Mouse (Mus musculus) heart, embryonic 10.5 days (tissue): ENCODE results near the gene Keap1. TPM values are rescaled to one million over a fixed set of nuclear protein-coding genes. Genes with fewer than 3 reads are reported as not detected.

Experiments
- DNase-seq: peaks from one replicate; pipeline ENCODE4 v3.0.0-alpha.2; 2017; ENCODE audit warnings: low spot score
- H3K27ac ChIP-seq: fragments of 300-500 bp; sonication (generic); 2 replicates; pipeline ENCODE4 v1.5.1; 2016; ENCODE audit warnings: mild to moderate bottlenecking
- H3K27me3 ChIP-seq: fragments of 300-500 bp; sonication (generic); 2 replicates; pipeline ENCODE4 v1.6.1; 2016; ENCODE audit warnings: mild to moderate bottlenecking; ENCODE audit not compliant: poor library complexity, insufficient read depth, severe bottlenecking
- H3K36me3 ChIP-seq: fragments of 300-500 bp; sonication (generic); 2 replicates; pipeline ENCODE4 v1.6.1; 2016; ENCODE audit warnings: mild to moderate bottlenecking, moderate library complexity
- H3K4me1 ChIP-seq: fragments of 300-500 bp; sonication (generic); 2 replicates; pipeline ENCODE4 v1.6.1; 2016; ENCODE audit warnings: mild to moderate bottlenecking
- H3K4me3 ChIP-seq: fragments of 300-500 bp; sonication (generic); 2 replicates; pipeline ENCODE4 v1.5.1; 2016; ENCODE audit warnings: mild to moderate bottlenecking, moderate library complexity
- H3K9me3 ChIP-seq: fragments of 300-500 bp; sonication (generic); 2 replicates; pipeline ENCODE4 v1.6.1; 2016; ENCODE audit warnings: mild to moderate bottlenecking, moderate library complexity
- WGBS: fragments of 180-500 bp; shearing (Covaris S2); methylation state at CpG from one replicate; pipeline ENCODE4 v1.1.7; 2016; 5-methylcytosine and 5-hydroxymethylcytosine counted together
- polyA plus RNA-seq: library from polyadenylated mRNA; unstranded; fragments of >200 nt; fragmentation: Nextera tagmentation; extraction: Ambion mirVana; gene quantifications from 2 replicates; pipeline ENCODE4 v1.2.1, GENCODE M21; 2016

Keap1 gene
- polyA plus RNA-seq, 1 experiment from 2014 or later: 52.4 TPM

DNA sequence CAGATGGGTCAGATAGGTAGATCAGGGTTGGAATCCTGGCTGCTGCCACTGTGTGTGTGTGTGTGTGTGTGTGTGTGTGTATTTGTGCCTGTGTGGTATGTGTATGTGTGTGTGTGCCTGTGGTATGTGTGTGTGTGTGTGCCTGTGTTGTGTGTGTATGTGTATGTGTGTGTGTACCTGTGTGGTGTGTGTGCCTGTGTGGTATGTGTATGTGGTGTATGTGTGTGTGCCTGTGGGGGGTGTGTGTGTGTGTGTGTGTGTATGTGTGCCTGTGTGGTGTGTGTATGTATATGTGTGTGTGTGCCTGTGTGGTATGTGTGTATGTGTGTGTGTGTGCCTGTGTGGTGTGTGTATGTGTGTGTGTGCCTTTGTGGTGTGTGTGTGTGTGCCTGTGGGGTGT lies 15.5 kb upstream of the Keap1 start:
- H3K9me3 ChIP-seq: no peaks in the 10 kb centered on the region
- H3K4me3 ChIP-seq: no peak overlapping the region
- H3K36me3 ChIP-seq: no peaks in the 10 kb centered on the region
- no peak for DNase-seq
- H3K27me3 ChIP-seq: peaks cover 33% of the 10 kb centered on the region
- H3K4me1 ChIP-seq: peaks cover 12% of the 10 kb centered on the region
- H3K27ac ChIP-seq: no peak overlapping the region

DNA sequence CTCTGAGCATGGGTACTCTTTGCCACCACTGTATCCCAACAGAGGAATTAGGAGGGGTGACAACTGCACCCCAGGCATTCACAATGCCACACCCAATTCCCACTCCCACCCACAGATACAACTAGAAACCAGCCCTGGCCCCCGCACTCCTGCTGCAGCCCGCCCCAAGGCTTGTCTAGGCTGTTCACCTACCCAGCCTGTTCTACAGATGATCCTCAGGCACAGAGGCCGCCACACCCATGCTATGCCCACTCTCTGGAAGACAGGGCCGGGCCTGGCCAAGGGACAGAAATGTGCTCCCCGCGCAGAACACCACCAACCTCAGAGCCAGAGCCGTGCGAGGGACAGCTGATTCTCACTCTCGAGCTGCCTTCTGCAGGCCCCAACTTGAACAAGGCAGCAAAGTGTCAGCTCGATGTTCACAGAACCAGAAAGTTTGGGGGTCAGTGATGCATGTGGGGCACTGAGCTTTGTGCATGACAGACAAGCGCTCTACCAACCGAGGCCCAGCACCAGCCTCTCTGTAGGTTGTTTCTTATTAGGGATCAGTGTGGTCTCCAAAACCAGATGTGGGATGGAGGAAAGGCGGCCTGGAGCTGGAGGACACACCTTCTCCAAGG lies 12.1 kb upstream of the Keap1 start:
- Histone ChIP-seq H3K36me3 (no peaks in the 10 kb centered on the region), H3K9me3 (no peaks in the 10 kb centered on the region), H3K4me1 (peaks cover 24% of the 10 kb centered on the region), H3K27ac (no peak overlapping the region), H3K27me3 (peaks cover 64% of the 10 kb centered on the region), H3K4me3 (no peak overlapping the region)
- 44% methylated on average over 13 of the region's 13 CpGs for WGBS
- DNase-seq: no peak

DNA sequence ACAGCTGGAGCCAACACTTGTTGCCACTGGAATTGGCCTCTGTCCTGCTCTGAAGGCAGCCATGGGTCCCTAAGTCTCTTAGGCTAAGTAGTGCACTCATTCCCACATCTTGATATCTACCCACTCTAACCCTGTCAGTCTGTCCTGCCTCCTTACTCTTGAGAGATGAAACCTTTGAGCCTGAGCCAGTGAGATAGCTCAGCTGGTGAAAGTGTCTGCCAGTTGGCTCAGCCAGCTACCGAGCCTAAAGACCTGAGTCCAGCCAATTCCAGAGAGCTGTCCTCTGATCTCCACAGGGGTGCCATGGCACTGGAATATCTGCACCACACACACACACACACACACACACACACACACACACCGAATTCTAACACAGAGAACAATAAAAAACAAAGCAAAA lies 11.3 kb upstream of the Keap1 start:
- no peak overlapping the region for H3K27ac ChIP-seq
- no peak overlapping the region for H3K4me3 ChIP-seq
- 41% methylated on average over 2 of the region's 2 CpGs for WGBS
- no peak for DNase-seq
- H3K27me3 ChIP-seq: peaks cover 71% of the 10 kb centered on the region
- no peaks in the 10 kb centered on the region for H3K36me3 ChIP-seq
- H3K4me1 ChIP-seq: peaks cover 24% of the 10 kb centered on the region
- H3K9me3 ChIP-seq: no peaks in the 10 kb centered on the region

DNA sequence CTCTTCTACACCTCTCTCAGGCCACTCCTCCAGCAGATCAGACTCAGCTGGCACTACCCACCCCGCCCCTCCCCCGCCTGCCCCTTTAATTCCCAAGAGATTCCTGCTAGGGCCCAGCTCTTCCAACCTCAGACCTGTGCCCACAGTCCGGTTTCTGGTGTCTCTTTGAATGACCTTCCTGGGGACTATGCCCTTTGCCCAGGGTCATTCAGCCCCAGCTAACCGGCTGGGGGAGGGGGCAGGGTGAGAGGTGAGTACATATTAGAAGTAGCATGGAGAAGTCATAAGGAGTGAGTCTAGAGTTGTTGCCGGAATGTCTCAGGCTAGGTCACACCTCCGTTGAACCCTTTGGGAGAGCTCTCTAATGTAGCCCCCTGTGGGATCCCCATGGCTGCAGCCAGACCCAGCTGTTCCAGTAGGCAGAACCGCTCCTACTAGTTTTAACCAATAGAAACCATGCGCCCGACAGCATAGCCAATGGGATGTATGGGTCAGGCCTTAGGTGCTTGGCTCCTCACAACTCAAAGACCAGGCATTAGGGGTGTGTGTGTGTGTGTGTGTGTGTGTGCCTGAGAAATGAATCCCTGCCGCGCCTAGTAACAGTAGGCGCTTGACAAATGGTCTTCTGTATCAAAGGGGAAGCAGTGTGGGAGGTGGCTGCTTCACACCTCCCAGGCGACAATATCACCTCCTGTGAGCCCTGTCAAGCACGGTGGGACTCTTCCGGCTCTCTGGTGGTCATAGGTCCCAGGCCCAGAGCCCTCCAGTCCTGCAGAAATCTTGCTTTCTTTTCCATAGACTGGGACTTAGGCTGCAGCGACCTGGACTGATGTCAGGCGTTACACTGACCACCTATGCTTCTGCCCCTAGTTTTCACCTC lies 10.7 kb upstream of the Keap1 start:
- Histone ChIP-seq H3K27ac (no peak overlapping the region), H3K4me1 (peaks cover 28% of the 10 kb centered on the region), H3K4me3 (peak overlapping the region; percentile 27; the same call in 1 of the 2 replicates), H3K27me3 (peaks cover 77% of the 10 kb centered on the region), H3K9me3 (no peaks in the 10 kb centered on the region), H3K36me3 (no peaks in the 10 kb centered on the region)
- WGBS: 14% methylated on average over 17 of the region's 17 CpGs
- DNase-seq: no peak

DNA sequence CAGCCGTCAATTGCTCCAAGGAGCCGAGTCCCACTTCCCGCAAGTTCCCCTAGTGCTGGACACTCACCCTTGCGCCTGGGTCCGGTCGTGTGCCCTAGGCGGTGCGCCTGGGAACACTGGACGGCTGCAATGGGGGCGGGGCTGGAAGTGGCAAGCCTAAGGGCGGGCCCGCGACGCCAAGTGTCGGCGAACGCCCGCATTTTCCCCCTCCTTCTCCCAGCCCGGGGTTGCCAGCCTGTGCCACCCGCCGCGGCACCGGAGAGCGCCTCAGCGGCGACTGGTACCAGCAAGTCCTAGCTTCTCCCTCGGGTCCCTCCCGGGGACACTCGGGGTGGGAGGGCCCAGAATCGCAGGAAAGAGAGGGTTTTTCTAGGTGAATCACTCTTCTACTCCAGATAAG lies 9.2 kb upstream of the Keap1 start, which contains the start of gene S1pr5:
Gene S1pr5, minus strand, starts transcription at position 118 of the 400 bp plus-strand sequence.
- Histone ChIP-seq H3K9me3 (no peaks in the 10 kb centered on the region), H3K36me3 (no peaks in the 10 kb centered on the region), H3K27me3 (peaks cover 93% of the 10 kb centered on the region), H3K4me3 (peak within 1 kb of the TSS; percentile 56), H3K4me1 (peaks cover 41% of the 10 kb centered on the region), H3K27ac (no peak within 1 kb of the TSS)
- WGBS: 2% methylated on average over 30 of the region's 30 CpGs
- DNase-seq: no peak

DNA sequence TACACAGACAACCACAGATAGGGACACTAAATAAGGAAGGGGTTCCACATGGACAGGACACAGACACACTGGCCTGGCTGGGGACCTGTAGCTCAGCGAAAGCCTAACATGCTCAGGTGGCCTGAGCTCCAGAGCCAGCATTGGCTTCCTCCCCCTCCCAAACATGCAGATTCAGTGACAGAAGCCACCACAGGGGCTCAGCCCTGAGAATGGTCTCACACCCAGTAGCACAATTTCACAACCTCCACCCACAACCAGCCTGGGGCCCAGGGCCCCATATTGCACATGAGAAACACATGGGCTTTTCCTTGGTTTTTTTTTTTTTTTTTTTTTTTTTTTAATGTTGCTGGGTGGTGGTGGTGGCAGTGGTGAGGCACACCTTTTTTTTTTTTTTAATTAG lies 7.2 kb upstream of the Keap1 start:
- no peak overlapping the region for H3K27ac ChIP-seq
- no peak overlapping the region for H3K4me3 ChIP-seq
- 60% methylated on average over 1 of the region's 1 CpGs for WGBS
- DNase-seq: no peak
- peaks cover 39% of the 10 kb centered on the region for H3K4me1 ChIP-seq
- H3K9me3 ChIP-seq: no peaks in the 10 kb centered on the region; the same call in 1 of the 2 replicates
- peaks cover 97% of the 10 kb centered on the region for H3K27me3 ChIP-seq
- H3K36me3 ChIP-seq: peaks cover 2% of the 10 kb centered on the region; the same call in 1 of the 2 replicates

DNA sequence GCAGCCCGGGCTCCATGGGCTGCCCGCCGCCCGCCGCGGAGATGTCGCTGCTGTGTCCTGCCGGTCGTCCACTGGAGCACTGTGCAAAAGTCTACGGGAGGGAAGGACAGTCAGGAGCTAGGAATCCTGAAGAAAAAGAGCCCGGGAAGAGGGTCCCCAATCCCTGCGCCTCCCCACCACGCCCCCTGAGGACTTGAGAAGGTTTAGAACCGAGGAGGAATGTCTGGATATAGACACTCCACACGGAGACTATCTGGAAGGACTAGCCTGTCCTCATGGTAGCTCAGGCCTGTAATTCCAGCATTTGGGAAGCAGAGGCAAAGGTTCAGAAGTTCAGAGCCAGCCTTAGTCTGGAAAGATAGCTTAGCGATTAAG lies 5.9 kb upstream of the Keap1 start:
- Histone ChIP-seq H3K27me3 (peaks cover 87% of the 10 kb centered on the region), H3K36me3 (peaks cover 2% of the 10 kb centered on the region; the same call in 1 of the 2 replicates), H3K4me1 (peaks cover 33% of the 10 kb centered on the region), H3K4me3 (peak overlapping the region; percentile 64), H3K9me3 (no peaks in the 10 kb centered on the region; the same call in 1 of the 2 replicates), H3K27ac (peak overlapping the region; percentile 63; the same call in 1 of the 2 replicates)
- no peak for DNase-seq
- WGBS: under 1% methylated on average over 16 of the region's 16 CpGs

DNA sequence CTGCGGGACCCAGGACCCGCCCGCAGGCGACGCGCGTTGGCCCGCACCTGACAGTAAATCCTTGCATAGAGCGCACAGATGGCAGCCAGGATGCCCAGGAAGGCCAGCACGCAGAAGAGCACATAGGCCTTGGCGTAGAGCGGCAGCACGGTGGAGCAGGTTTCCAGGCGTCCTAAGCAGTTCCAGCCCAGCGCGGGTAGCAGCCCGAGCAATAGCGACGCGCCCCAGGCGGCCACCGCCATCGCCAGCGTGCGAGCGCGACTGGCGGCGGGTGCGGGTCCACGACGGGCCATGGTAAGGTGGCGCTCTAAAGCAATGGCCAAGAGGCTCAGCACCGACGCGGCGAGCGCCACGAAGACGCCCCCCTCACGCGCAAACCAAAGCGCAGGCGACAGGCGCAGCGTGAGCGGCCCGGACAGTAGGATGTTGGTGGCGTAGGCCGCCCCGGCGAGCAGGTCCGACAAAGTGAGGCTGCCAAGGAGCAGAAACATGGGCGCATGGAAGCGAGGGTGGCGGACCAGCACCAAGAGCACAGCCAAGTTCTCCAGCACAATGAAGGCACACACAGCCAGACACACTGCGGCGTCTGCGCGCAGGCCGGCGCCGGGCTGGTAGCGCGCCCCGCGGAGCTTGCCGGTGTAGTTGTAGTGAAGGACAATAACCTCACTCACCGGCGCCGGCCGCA lies 5.4 kb upstream of the Keap1 start:
- Histone ChIP-seq H3K4me3 (peak overlapping the region; percentile 64), H3K27me3 (peaks cover 82% of the 10 kb centered on the region), H3K27ac (peak overlapping the region; percentile 63), H3K4me1 (peaks cover 30% of the 10 kb centered on the region), H3K36me3 (peaks cover 2% of the 10 kb centered on the region; the same call in 1 of the 2 replicates), H3K9me3 (no peaks in the 10 kb centered on the region; the same call in 1 of the 2 replicates)
- no peak for DNase-seq
- WGBS: under 1% methylated on average over 72 of the region's 72 CpGs

DNA sequence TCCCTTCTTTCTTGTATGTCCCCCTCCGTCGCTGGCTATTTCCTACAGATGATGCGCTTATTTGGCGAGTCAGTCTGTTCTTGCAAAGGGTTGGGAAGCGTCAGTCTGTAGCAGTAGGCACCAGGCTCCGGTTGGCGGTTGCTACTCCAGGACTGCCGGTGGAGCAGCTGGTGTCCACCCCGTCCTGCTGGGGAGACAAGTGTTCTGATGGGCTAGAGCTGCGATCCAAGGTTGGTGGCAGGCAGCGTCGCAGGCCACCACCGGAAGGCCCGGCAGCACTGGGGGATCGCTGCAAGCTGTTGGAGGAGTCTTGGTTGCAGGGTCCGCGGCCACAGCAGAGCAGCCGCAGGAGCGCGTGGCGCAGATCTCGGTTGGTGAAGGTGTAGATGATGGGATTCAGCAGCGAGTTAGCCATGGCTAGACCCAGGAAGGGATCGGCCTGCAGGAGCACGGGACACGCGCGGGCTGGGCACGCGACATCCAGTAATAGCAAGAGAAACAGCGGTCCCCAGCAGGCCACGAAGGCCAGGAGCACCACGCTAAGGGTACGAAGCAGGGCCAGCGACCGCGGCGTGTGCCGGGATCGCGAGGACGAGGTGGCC lies 4.8 kb upstream of the Keap1 start:
- no peak for DNase-seq
- H3K4me1 ChIP-seq: peaks cover 30% of the 10 kb centered on the region
- peaks cover 2% of the 10 kb centered on the region; the same call in 1 of the 2 replicates for H3K36me3 ChIP-seq
- peaks cover 76% of the 10 kb centered on the region for H3K27me3 ChIP-seq
- 0 out of 2 replicates have a peak overlapping the region, but pooled peaks have one; percentile 63 for H3K27ac ChIP-seq
- H3K9me3 ChIP-seq: no peaks in the 10 kb centered on the region; the same call in 1 of the 2 replicates
- 4% methylated on average over 42 of the region's 42 CpGs for WGBS
- peak overlapping the region; percentile 64 for H3K4me3 ChIP-seq

DNA sequence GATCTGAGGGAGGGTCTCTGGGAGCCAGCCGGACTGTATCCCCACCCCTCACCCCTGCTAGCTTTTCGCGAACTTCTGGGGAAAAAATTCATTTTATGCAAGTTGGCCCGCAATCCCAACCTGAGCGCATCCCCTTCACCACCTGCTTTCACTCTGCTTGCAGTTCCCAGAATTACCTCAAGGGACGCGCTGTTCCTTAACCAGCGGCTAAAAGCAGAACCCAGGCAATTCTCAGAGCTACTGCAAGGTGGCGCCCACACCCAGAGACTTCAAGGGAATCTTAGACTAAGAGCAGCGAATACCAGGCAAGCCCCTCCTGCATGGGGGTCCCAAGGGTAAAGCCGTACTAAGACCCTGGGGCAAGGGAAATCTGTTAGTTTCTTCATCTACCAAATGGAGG lies 2.2 kb upstream of the Keap1 start:
- H3K27ac ChIP-seq: no peak overlapping the region
- peaks cover 51% of the 10 kb centered on the region for H3K27me3 ChIP-seq
- H3K4me1 ChIP-seq: peaks cover 39% of the 10 kb centered on the region
- H3K4me3 ChIP-seq: no peak overlapping the region
- WGBS: 5% methylated on average over 11 of the region's 11 CpGs
- H3K9me3 ChIP-seq: no peaks in the 10 kb centered on the region; the same call in 1 of the 2 replicates
- H3K36me3 ChIP-seq: peaks cover 7% of the 10 kb centered on the region; the same call in 1 of the 2 replicates
- peak; percentile 92 for DNase-seq

DNA sequence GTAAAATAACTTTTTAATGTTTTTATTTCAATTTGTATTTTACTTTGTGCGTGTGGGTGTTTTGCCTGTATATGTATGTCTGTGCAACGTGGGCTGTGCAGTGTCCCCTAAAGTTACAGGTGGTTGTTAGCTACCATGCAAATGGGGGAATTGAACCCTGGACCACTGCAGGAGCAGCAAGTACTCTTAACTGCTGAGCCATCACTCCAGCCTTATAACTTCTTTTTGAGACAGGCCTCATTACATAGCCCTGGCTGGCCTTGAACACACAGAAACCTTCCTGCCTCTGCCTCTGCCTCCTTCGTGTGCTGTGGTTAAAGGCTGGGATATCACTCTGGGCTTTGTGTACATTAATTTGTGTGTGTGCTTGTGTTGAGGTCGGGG lies 296 bp upstream of the Keap1 start:
- 36% methylated on average over 4 of the region's 4 CpGs for WGBS
- H3K36me3 ChIP-seq: peaks cover 26% of the 10 kb centered on the region
- DNase-seq: no peak
- peaks cover 32% of the 10 kb centered on the region for H3K27me3 ChIP-seq
- peak overlapping the region; percentile 100 for H3K27ac ChIP-seq
- peaks cover 36% of the 10 kb centered on the region for H3K4me1 ChIP-seq
- H3K4me3 ChIP-seq: peak overlapping the region; percentile 98
- no peaks in the 10 kb centered on the region; the same call in 1 of the 2 replicates for H3K9me3 ChIP-seq

DNA sequence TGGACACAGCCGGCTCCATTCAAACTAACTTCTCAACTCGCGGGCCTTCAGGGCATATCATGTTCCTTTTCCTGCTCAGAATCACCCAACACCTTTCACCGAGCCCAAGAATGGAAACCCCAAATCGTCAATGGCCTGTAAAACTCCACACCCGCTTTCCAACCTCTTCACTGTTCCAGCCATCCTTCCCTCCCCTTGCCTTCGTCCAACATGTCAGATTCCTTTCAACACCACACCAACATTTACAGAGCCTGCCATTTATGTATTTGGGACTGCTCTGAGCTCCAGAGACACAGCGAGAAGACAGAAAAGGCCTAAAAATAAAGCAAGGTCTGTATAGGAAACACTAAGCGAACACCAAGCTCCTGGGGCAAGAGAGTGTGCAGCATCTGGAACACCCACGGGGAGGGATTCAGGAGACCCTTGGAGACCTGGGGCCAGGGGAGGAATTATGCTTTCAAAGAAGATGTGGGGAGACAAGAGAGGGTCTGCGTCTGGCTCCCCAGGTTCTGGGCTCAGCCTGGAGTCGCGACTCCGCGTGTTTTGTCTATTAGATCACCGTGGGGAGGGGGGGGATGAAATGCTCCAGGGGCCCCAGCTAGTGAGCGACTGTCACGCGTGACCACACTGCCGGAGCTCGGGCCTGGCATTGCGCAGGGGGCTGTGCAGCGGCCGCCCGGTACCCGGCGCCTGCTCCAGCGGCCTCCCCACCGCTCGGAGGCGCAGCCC lies 993 bp downstream of the Keap1 start:
- peaks cover 19% of the 10 kb centered on the region for H3K27me3 ChIP-seq
- H3K9me3 ChIP-seq: no peaks in the 10 kb centered on the region; the same call in 1 of the 2 replicates
- peaks cover 39% of the 10 kb centered on the region for H3K36me3 ChIP-seq
- WGBS: 1% methylated on average over 31 of the region's 31 CpGs
- DNase-seq: no peak
- peaks cover 27% of the 10 kb centered on the region for H3K4me1 ChIP-seq
- H3K27ac ChIP-seq: peak overlapping the region; percentile 100
- H3K4me3 ChIP-seq: peak overlapping the region; percentile 98
